Mouse (Mus musculus): Measurements from ENCODE around the gene Tsc22d2. TPM values are rescaled to one million over a fixed set of nuclear protein-coding genes. Genes with fewer than 3 reads are reported as not detected.

The Tsc22d2 gene
- total RNA-seq, 1 experiment from 2014 or later = 20.0 TPM

DNA sequence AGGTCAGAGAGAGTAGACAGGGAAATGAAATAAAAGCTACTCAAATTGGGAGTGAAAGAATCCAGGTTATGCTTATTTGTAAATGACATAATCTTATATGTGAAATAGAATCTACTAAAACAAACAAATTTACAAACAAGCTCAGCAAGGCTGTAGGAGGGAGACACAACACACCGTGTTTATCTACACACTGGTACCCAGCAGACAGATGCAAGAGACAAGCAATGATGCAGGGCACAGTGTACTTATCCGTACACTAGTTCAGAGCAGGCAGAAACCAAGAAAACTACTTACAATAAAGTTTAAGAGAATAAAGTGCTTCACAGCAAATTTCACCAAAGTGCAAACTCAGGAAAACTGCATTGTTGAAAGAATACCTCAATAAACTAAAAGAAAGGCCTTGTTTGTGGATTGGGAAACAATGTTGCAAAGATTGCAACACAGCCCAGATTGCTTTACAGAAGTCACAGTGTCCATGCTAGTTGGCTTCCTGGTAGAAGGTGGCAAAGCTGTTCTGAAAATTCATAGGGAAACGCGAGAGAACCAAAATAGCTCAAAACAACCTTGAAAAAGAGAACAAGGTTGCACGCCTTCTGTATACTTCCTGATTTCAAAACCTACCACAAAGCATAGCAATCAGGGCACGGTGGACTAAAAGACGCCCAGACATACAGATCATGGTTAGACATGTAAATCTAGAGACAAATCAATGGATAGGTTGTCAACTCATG, 93.7 kb downstream of the Tsc22d2 start:
- ATAC-seq (replicated peaks; ENCODE audit: low read depth, poor library complexity, severe bottlenecking) = peak; percentile 88

DNA sequence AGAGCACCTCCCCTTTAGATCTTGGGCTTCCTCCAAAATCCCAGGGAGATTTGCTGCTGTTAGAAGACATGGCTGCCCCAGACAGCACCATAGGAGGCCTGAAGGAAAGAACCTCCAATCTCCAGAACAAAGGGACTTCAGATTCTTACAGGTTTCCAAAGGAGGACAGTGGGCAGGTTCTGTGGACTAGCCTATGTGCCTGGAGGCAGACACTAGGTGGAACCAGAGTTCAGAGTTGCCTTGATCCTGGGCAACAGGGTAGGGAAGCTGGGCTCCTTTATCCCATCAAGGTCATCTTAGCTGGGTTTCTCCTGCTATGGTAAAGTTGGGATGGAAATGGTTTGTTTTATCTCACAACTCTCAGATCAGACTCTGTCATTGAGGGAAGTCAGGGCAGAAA, 97.1 kb downstream of the Tsc22d2 start:
- no peak; the same call in 1 of the 2 replicates for ATAC-seq (replicated peaks; ENCODE audit: low read depth, poor library complexity, severe bottlenecking)

DNA sequence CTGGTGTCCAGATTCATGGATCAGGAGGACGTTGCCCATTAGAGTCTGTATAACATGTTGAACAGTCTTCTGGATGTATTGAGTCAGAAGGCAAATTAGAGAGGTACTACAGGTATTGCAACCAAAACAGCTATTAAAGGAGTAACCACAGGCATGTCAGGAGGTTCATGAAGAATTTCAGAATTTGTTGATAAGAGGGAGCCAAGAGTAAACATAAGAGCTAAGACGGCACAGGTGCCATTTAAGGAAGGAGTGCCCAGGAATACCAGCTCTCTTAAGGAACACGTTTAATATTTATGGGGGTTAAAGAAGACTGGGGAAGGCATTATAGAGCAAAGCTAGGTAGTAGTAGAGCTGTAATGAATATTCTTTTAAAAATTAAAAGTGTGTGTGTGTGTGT, 98.2 kb downstream of the Tsc22d2 start:
- no peak for ATAC-seq (replicated peaks; ENCODE audit: low read depth, poor library complexity, severe bottlenecking)

- ATAC-seq (replicated peaks; ENCODE audit: low read depth, poor library complexity, severe bottlenecking) = no peak
Measured at GRCm38 (mm10) chr3:58513483-58513882, 99.0 kb downstream of the Tsc22d2 start.

GRCm38 (mm10) chr3:58515947-58516601, 101.6 kb downstream of the Tsc22d2 start:
- no peak for ATAC-seq (replicated peaks; ENCODE audit: low read depth, poor library complexity, severe bottlenecking)

Other genes with a start within 250 kb of the Tsc22d2 start
- 139 and 146 TPM in 2 replicates for gene Eif2a, start 111.1 kb downstream of the Tsc22d2 start, total RNA-seq (2017)
- 70.9 and 73.1 TPM in 2 replicates for gene Serp1, start 111.2 kb downstream of the Tsc22d2 start, total RNA-seq (2017)
- gene Selenot, start 161.9 kb downstream of the Tsc22d2 start, total RNA-seq (2017) = 156 and 164 TPM in 2 replicates
- gene Erich6, start 222.5 kb downstream of the Tsc22d2 start, total RNA-seq (2017) = not detected in 2 replicates

Measured in common myeloid progenitor, adult 5-6 weeks (primary cell).